Mouse (Mus musculus): ENCODE measurements around the gene Fblim1.

DNA sequence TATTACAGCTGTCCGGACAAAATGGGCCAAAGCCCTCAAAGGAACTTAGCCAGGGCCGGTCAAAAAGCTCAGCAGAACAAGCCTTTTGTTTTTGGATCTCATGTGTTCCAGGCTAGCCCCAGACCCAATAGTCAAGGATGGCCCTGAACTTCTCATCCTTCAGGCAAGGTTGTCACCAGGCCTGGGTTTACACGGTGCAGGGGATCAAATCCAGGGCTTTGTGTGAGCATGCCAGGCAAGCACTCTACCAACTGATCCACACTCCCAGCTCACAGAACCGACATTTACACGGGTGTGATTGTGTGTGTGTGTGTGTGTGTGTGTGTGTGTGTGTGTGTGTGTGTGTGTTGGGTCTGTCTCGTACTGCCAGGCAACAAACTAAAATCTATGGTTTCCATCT is 10.9 kb upstream of the Fblim1 start:
- TF ChIP-seq CTCF (IDR thresholded peaks at IDR 0.05; ENCODE audit: low read depth) (no peak), EP300 (IDR thresholded peaks at IDR 0.05; ENCODE audit: low read depth) (no peak)

All from liver, postnatal 0 days (tissue).